Mouse (Mus musculus) embryonic facial prominence, embryonic 13.5 days (tissue): ENCODE data around the gene D230025D16Rik. TPM values are rescaled to one million over a fixed set of nuclear protein-coding genes. Genes with fewer than 3 reads are reported as not detected.
"Not testable (repeated sequence)": the region's sequence is repeated elsewhere in the genome, so short reads cannot be mapped to it uniquely, and the experiment has no call there.

Experiments
- ATAC-seq: fragments of 200-750 bp; cut with Nextera tagmentation; 2 replicates; pipeline ENCODE4 v1.8.0; 2017; ENCODE audit warnings: low read depth; ENCODE audit not compliant: insufficient number of reproducible peaks, insufficient read depth, low FRiP score, low TSS enrichment
- H3K27ac ChIP-seq: fragments of 300-500 bp; sonication (generic); 2 replicates; pipeline ENCODE4 v1.5.1; 2015; ENCODE audit warnings: moderate library complexity, mild to moderate bottlenecking, inconsistent platforms
- H3K27me3 ChIP-seq: fragments of 300-500 bp; sonication (generic); 2 replicates; pipeline ENCODE4 v1.6.1; 2015; ENCODE audit warnings: mild to moderate bottlenecking, inconsistent platforms
- H3K36me3 ChIP-seq: fragments of 300-500 bp; sonication (generic); 2 replicates; pipeline ENCODE4 v1.6.1; 2015; ENCODE audit warnings: mild to moderate bottlenecking, inconsistent platforms
- H3K4me1 ChIP-seq: fragments of 300-500 bp; sonication (generic); 2 replicates; pipeline ENCODE4 v1.6.1; 2015; ENCODE audit warnings: inconsistent platforms
- H3K4me2 ChIP-seq: fragments of 300-500 bp; sonication (generic); 2 replicates; pipeline ENCODE4 v1.6.1; 2015; ENCODE audit warnings: moderate library complexity, mild to moderate bottlenecking, inconsistent platforms
- H3K4me3 ChIP-seq: fragments of 300-500 bp; sonication (generic); 2 replicates; pipeline ENCODE4 v1.5.1; 2015; ENCODE audit warnings: mild to moderate bottlenecking, inconsistent platforms
- H3K9ac ChIP-seq: fragments of 300-500 bp; sonication (generic); 2 replicates; pipeline ENCODE4 v1.6.1; 2015; ENCODE audit warnings: mild to moderate bottlenecking, inconsistent platforms
- H3K9me3 ChIP-seq: fragments of 300-500 bp; sonication (generic); 2 replicates; pipeline ENCODE4 v1.6.1; 2016; ENCODE audit warnings: inconsistent platforms
- WGBS: fragments of 180-500 bp; shearing (Covaris S2); methylation state at CpG from one replicate; pipeline ENCODE4 v1.1.7; 2015; ENCODE audit warnings: mixed read lengths; 5-methylcytosine and 5-hydroxymethylcytosine counted together
- polyA plus RNA-seq: library from polyadenylated mRNA; unstranded; fragments of >200 nt; fragmentation: Nextera tagmentation; extraction: Ambion mirVana; gene quantifications from 2 replicates; pipeline ENCODE4 v1.2.1, GENCODE M21; 2015

The D230025D16Rik gene
- polyA plus RNA-seq, 1 experiment from 2014 or later, result 24.5 TPM

DNA sequence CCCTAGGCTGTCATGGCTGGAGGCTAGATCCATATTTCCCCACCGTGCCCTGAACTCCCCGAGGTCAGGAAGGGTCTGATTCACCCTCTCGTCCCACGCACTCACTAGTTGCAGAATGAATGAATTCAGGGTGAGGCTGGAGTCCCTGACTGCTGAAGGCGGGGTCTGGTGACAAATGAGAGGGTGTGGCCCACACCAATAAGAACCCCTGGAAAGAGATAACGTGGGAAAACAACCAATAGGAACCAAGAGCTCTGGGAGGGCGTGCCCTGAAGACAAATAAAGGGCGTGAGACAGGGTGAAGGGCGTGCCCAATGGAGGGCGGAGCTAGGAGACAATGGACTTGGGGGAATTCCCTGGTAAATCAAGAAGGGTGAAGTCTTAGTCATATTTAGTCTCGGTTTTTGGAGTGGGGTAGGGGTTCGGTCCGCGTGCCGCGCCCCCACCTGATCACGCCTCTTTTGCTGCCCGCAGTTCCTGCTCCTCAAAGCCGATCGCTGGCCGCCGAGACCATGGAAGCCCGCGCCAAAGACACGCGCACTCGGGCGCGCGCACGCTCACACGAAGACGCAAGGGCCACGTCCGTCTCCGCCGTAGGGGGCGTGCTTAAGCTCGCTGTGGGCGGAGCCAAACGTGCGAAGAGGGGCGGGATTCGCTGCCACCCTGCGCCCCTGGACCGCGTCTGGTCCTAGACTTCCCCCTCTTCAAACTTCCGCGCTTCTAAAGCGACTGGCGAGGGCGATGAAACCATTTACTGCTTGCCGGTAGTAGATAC lies 64.2 kb downstream of the D230025D16Rik start:
- H3K4me1 ChIP-seq, result peaks cover 31% of the 10 kb centered on the region

DNA sequence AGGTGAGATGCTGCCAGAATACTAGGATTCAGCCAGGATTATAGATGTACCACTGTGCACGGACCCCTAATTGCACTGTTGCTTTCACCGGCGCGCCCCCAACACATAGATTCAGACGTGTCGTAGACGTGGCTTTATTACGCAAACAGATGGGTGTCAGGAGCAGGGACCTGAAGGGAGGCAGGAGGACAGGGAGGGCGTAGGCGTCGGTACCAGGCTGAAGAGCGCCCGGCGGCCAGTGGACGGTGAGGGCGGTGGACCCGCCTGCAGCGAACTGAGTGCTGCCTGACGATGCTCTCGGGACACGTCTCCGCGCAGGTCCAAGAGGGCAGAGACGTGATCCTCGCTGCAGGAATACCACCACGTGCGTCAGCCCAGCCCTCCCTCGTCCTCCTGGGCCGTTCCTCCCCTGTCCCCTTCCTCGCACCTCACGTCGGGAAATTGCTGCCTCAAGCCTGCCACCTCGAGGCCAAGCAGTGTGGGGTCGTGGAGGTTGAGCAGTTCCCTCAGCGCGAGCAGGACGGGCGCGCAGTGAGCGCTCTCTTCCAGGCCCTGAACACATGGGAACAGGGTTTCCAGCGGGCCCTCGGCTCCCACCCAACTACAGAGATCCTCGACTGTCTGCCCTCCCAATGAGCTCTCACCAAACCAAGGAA lies 65.0 kb downstream of the D230025D16Rik start, which contains the start of gene 4931428F04Rik:
Gene 4931428F04Rik (minus strand): TSS at position 60 of the 656 bp plus-strand sequence.
- Histone ChIP-seq H3K4me2 (peak within 1 kb of the TSS; percentile 84), H3K27ac (peak within 1 kb of the TSS; percentile 83), H3K9me3 (no peaks in the 10 kb centered on the region), H3K27me3 (peaks cover 29% of the 10 kb centered on the region), H3K36me3 (peaks cover 7% of the 10 kb centered on the region), H3K4me1 (peaks cover 31% of the 10 kb centered on the region), H3K9ac (peak within 1 kb of the TSS; percentile 75), H3K4me3 (peak within 1 kb of the TSS; percentile 56)
- no peak; the same call in 1 of the 2 replicates for ATAC-seq
- 1% methylated on average over 41 of the region's 43 CpGs for WGBS

More for the DNA sequence above, 64.2 kb downstream of the D230025D16Rik start:
- H3K27me3 ChIP-seq, result peaks cover 29% of the 10 kb centered on the region
- WGBS, result under 1% methylated on average over 53 of the region's 53 CpGs
- peak; percentile 90 for ATAC-seq
- H3K36me3 ChIP-seq, result peaks cover 12% of the 10 kb centered on the region
- peak overlapping the region; percentile 84 for H3K4me2 ChIP-seq
- peak overlapping the region; percentile 56 for H3K4me3 ChIP-seq
- H3K9me3 ChIP-seq, result no peaks in the 10 kb centered on the region
- H3K27ac ChIP-seq, result peak overlapping the region; percentile 83
- peak overlapping the region; percentile 75 for H3K9ac ChIP-seq

DNA sequence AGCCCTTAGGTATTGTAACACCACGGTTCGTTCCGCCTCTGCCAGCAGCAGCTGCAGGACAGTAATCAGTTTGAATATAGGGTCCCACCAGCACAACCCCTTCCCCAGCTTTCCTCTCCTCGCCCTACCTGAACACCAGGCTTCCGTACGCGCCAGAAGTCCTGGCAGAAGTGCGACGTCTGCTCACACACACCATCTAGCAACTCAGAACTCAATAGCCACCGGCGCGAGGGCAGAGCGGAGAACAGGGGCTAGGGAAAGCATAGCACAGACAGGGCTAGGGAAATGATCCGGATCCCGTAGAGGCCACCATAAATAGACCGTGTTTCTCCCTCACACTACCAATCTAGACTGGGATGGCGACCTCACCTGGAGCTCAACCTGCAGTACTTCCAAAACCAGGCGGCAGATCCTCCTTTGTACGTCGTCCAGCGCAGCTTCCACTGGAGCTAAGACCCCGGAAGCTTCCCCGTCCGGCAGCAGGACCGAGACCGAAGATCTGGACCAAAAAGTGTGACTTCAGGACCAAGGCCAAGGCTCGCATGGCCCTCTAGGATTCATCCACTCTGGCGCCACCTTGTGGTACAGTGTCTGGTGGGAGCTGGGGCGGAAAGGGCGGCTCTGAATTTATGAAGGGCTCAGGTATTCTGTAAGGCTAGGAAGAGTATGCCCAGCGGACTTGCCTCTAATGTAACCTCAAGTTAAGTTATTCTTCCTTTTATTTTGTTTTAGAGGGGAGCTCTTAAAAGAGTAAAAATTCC lies 65.8 kb downstream of the D230025D16Rik start:
- Histone ChIP-seq H3K27ac (no peak overlapping the region), H3K4me2 (peak overlapping the region; percentile 84), H3K27me3 (peaks cover 29% of the 10 kb centered on the region), H3K36me3 (peaks cover under 1% of the 10 kb centered on the region; the same call in 1 of the 2 replicates), H3K4me3 (peak overlapping the region; percentile 56), H3K9me3 (no peaks in the 10 kb centered on the region), H3K9ac (no peak overlapping the region), H3K4me1 (peaks cover 31% of the 10 kb centered on the region)
- WGBS, result 5% methylated on average over 31 of the region's 31 CpGs
- no peak for ATAC-seq

DNA sequence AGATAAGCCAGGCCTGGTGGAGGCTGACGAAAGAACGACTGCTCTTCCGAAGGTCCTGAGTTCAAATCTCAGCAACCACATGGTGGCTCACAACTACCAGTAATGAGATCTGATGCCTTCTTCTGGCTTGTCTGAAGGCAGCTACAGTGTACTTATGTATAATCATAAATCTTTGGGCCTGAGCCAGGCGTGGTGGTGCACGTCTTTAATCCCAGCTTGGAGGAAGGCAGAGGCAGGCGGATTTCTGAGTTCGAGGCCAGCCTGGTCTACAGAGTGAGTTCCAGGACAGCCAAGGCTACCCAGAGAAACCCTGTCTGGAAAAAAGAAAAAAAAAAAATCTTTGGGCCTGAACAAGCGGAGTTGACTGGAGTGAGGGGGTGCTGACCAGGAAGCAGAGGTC lies 66.4 kb downstream of the D230025D16Rik start:
- H3K9ac ChIP-seq, H3K4me3 ChIP-seq, ATAC-seq, H3K27ac ChIP-seq, H3K36me3 ChIP-seq, H3K4me2 ChIP-seq, H3K9me3 ChIP-seq: not testable (repeated sequence)
- Histone ChIP-seq H3K27me3 (peaks cover 29% of the 10 kb centered on the region), H3K4me1 (peaks cover 27% of the 10 kb centered on the region)
- WGBS, result 85% methylated on average over 8 of the region's 8 CpGs

DNA sequence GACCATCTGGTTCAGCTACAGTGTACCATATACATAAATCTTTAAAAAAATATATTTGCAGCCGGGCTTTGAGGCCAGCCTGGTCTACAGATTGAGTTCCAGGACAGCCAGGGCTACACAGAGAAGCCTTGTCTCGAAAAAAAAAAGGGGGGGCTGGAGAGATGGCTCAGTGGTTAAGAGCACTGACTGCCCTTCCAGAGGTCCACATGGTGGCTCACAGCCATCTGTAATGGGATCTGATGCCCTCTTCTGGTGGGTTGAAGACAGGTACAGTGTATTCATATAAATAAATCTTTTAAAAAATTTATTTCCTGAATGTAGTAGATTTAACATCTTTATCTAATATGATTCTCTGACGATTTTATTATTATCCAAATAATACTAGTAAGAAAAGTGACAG lies 66.9 kb downstream of the D230025D16Rik start:
- not testable (repeated sequence) for H3K9me3 ChIP-seq, H3K4me3 ChIP-seq, H3K36me3 ChIP-seq, ATAC-seq, H3K27ac ChIP-seq, H3K9ac ChIP-seq, H3K4me2 ChIP-seq
- H3K27me3 ChIP-seq, result peaks cover 29% of the 10 kb centered on the region
- peaks cover 26% of the 10 kb centered on the region for H3K4me1 ChIP-seq
- WGBS, result 63% methylated on average over 3 of the region's 3 CpGs

DNA sequence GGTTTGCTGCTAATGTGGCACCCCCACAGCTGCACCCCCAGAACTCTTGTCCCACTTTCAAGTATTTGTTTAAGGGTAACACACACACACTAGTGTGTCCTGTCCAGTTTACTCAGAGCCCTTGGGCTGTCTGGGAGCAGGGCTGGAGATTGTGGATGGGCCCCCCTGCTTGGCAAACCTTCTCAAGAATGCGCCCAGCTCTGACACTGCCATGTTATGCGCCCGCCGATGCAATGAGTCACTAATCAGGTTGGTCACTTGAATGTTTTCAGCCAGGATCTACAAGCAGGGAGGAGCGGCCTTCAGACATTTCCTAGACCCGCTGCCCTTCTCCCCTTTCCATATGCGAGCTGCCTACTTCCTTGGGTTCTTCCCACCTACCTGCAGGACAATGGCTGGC lies 67.5 kb downstream of the D230025D16Rik start:
- 86% methylated on average over 7 of the region's 7 CpGs for WGBS
- H3K9me3 ChIP-seq, result no peaks in the 10 kb centered on the region
- H3K4me3 ChIP-seq, result no peak overlapping the region
- no peak overlapping the region for H3K9ac ChIP-seq
- H3K27ac ChIP-seq, result no peak overlapping the region
- no peaks in the 10 kb centered on the region for H3K36me3 ChIP-seq
- H3K4me2 ChIP-seq, result no peak overlapping the region
- H3K27me3 ChIP-seq, result peaks cover 29% of the 10 kb centered on the region
- peaks cover 30% of the 10 kb centered on the region for H3K4me1 ChIP-seq
- ATAC-seq, result no peak

DNA sequence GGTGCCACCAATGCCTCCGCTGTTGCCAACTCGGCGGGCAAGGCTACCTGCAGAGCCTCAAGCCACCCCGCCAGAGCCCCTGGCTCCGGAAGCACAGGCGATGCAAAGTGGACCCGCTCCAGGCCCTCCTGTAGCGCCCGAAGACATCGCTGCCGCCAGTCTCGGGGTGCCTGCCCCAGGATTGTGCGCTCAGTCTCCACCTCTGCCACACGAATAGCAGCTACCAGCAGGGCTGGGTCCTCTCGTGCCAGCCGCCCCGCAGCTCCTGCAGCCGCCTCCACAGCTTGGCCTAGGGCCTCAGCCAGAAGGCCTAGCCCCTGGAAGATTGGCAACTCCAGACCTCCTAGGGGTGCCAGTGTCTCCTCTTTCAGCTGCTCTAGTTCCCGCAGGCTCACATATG lies 68.5 kb downstream of the D230025D16Rik start:
- H3K9me3 ChIP-seq, result no peaks in the 10 kb centered on the region
- no peak overlapping the region for H3K4me2 ChIP-seq
- WGBS, result 59% methylated on average over 19 of the region's 19 CpGs
- peaks cover 29% of the 10 kb centered on the region for H3K27me3 ChIP-seq
- ATAC-seq, result no peak
- H3K27ac ChIP-seq, result no peak overlapping the region
- H3K4me3 ChIP-seq, result no peak overlapping the region
- peaks cover 29% of the 10 kb centered on the region for H3K4me1 ChIP-seq
- H3K36me3 ChIP-seq, result no peaks in the 10 kb centered on the region
- no peak overlapping the region for H3K9ac ChIP-seq

DNA sequence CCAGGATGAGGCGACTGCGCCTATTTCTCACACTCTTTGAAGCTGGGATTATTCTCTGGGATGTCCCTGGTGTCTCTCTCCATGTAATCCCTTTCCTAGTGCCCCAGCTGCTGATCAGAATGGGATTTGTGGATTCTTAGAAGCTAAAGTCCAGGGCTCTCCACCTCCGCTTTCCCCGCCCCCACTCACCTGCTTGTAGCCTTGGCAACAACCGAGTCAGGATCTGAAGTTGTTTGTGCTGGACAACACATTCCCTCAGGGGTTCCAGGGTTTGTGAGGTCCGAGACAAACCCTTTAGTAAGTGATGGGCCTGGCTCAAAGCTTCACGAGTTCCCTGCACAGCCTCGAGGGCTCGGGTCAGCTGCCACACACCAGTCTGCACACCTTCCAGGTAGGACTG lies 69.8 kb downstream of the D230025D16Rik start:
- peaks cover 27% of the 10 kb centered on the region for H3K27me3 ChIP-seq
- H3K27ac ChIP-seq, result no peak overlapping the region
- H3K36me3 ChIP-seq, result peaks cover 11% of the 10 kb centered on the region
- ATAC-seq, result no peak
- H3K9ac ChIP-seq, result 0 out of 2 replicates have a peak overlapping the region, but pooled peaks have one; percentile 4
- 0 out of 2 replicates have a peak overlapping the region, but pooled peaks have one; percentile 1 for H3K4me2 ChIP-seq
- H3K9me3 ChIP-seq, result no peaks in the 10 kb centered on the region
- H3K4me1 ChIP-seq, result peaks cover 27% of the 10 kb centered on the region
- H3K4me3 ChIP-seq, result no peak overlapping the region
- 54% methylated on average over 9 of the region's 9 CpGs for WGBS

DNA sequence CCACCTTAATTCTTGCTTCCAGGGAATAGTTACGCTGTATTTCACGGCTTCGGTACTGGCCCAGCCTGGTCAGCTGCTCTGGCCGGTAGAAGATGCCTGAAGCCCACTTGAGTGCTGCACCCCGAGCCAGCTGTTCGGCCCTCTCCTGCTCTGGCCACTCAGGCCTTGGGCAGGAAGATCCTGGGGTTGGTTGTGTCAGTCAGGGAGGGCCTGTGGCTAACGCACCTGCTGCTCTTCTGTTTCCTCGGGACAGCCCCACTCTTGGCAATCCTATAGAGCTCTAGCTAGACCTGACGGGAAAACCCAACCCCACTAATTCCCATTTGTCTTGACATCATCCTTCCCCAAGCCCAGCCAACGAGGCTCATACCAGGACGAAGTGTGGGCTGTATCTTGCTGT lies 70.3 kb downstream of the D230025D16Rik start:
- H3K27ac ChIP-seq, result no peak overlapping the region
- H3K4me2 ChIP-seq, result 0 out of 2 replicates have a peak overlapping the region, but pooled peaks have one; percentile 1
- H3K4me3 ChIP-seq, result no peak overlapping the region; the same call in 1 of the 2 replicates
- H3K36me3 ChIP-seq, result peaks cover 16% of the 10 kb centered on the region
- H3K4me1 ChIP-seq, result peaks cover 22% of the 10 kb centered on the region
- no peaks in the 10 kb centered on the region for H3K9me3 ChIP-seq
- peaks cover 22% of the 10 kb centered on the region for H3K27me3 ChIP-seq
- H3K9ac ChIP-seq, result 0 out of 2 replicates have a peak overlapping the region, but pooled peaks have one; percentile 4
- no peak for ATAC-seq
- 72% methylated on average over 11 of the region's 11 CpGs for WGBS

DNA sequence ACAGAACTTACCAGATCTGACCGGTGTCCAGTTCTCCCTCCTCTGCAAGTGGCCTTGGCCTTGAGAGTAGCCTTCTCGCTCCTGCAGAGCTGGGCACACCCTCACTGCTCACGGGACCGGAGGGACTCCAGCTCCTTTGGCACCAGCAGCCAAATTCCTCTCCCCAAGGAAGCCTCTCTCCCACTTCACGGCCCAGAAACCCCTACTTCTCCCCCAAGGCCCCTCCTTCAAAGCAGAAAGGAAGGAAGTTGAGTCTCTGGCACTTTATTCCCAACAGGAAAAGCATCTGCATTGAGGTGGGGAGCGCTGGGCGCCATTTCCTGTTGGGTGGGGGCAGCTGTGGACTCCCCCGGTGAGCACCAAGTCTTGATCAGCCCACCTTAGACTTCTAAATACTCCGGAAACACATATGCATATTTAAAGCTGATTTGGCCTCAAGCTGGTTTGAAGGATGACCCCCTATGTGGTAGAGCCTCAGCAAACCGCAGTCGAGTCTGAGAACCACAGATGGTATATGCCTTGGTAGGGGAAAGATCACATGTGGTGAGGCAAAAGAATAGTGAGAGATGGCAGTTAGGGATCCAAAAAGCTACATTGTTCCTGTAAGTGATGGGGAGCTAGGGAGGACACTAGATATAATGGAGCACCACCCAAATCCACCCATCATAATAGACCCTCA lies 71.1 kb downstream of the D230025D16Rik start, which contains the start of gene Exoc3l:
Gene Exoc3l (minus strand): TSS at position 207 of the 679 bp plus-strand sequence.
- Histone ChIP-seq H3K36me3 (peaks cover 23% of the 10 kb centered on the region), H3K9ac (peak within 1 kb of the TSS; percentile 95), H3K27ac (peak within 1 kb of the TSS; percentile 41; the same call in 1 of the 2 replicates), H3K4me1 (peaks cover 16% of the 10 kb centered on the region), H3K4me3 (peak within 1 kb of the TSS; percentile 99), H3K27me3 (peaks cover 16% of the 10 kb centered on the region), H3K9me3 (no peaks in the 10 kb centered on the region), H3K4me2 (peak within 1 kb of the TSS; percentile 96)
- WGBS, result 69% methylated on average over 11 of the region's 11 CpGs
- ATAC-seq, result no peak
